Mouse (Mus musculus): ENCODE measurements around the gene Ubr7.

Ubr7 gene

GRCm38 (mm10) chr12:102743589-102744574, 13.9 kb upstream of the Ubr7 start, which contains the start of the genes Moap1 and Tmem251:
Gene Moap1, minus strand, starts transcription at chr12:102743661.
Gene Tmem251, plus strand, starts transcription at chr12:102743762.
- peak; percentile 88 for DNase-seq

DNA sequence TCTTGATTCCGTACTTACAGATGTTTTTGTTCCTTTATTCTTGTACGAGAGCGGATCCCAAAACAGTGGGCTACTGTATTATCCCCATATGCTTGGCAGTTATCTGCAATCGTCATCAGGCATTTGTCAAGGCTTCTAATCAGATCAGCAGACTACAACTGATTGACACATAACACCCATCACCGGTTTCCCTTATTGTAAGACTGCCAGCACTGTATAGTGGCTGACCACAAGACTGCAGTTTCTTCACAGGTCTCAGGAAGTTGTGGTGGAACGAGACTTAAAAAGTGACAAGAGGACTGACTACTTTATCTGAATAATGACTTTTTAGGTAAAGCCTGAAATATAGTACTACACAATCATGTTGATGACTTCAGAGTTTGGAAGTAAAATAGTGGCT, 12.9 kb upstream of the Ubr7 start:
- DNase-seq = peak; percentile 34

DNA sequence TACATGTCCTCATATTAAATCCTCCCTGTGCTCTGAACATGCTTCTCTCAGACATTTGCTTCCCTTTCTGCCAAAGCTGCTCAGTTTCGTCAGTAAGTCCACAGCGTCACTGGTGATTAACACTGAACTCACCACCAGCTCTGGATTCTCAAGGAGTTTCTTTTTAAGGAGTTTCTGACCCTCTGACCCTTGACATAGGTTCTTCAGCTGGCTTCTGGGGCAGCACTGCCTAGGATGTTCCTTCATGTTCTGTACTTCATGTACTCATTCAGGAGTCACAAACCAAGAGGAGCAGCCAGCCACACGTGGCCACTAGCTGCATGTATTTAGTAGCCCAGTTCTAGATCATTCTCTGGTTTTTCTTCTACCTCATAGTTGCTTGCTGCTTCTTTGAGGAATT, 9.5 kb upstream of the Ubr7 start:
- DNase-seq = no peak

DNA sequence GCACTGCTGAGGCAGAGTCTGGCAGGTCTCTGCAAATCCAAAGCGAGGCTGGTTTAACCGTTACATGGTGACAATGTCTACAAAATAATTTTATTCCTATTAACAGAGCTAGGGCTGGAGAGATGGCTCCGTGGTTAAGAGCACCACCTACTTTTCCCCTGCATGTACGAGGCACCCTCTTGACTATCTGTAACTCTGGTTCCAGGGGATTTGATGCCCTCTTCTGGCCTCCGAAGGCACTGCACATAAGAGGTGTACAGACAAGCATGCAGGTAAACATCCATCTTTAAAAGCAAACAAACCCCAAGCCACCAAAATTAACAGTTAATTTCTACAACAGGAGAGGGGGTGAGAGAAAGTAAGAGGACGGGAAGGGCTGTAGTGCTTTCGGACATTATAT, 1.5 kb upstream of the Ubr7 start:
- peak; percentile 57 for DNase-seq

DNA sequence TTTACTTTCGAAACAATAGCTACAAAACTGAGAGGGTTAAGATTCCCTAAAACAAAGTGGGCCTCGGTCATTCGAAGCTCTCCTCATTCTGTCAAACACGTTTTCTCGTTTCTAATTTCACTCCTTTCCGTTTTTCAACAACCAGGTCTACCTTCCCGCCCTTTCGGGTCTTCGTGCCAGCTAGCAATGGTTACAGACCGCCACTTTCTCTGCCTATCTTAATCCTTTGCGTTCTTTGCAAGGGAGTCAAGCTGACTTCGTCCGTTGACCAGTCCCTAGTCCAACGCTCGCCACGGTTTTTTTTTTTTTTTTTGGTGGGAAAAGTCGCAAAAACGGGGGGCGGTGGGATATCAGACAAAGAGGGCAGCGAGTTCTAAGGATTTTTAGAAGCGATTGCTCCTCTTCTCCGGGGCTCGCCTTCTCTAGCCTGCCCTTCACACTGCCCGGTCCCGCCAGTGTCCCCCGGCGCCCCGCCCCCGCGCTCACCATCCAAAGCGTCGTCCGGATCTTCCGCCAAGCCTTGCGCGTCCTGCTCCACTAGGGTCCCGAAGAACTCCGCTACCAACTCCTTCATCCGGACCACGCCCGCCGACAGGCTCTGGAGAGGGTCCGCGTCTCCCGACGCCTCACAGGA, 595 bp upstream of the Ubr7 start:
- peak; percentile 45 for DNase-seq

- DNase-seq = peak; percentile 54
Observed at GRCm38 (mm10) chr12:102758403-102758756, 613 bp downstream of the Ubr7 start, which contains the start of gene Gm20604. Gene Gm20604, minus strand, starts transcription at chr12:102758672.

- DNase-seq = no peak
Observed at GRCm38 (mm10) chr12:102758936-102759335, 1.2 kb downstream of the Ubr7 start.

GRCm38 (mm10) chr12:102761668-102762067, 3.9 kb downstream of the Ubr7 start:
- DNase-seq = no peak

DNA sequence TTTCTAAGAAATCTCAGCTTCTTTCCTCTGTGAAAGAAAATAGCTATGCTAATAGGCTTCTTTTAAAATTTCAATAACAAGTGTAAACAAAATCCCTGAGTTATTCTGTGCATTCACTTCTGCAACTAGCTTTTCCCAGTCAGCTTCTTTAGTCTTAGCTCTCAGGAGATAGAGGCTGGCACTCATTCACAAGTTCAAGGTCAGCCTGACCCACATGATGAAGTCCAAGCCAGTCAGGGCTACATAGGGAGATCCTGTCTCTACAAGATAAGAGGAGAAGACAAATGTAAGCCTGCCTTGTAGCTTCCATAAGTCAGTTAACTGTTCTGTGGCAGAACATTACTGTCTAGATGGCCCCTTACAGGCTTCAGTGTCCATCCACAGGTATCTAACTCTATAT, 5.9 kb downstream of the Ubr7 start:
- DNase-seq = no peak

GRCm38 (mm10) chr12:102769000-102769399, 11.2 kb downstream of the Ubr7 start:
- no peak for DNase-seq

DNA sequence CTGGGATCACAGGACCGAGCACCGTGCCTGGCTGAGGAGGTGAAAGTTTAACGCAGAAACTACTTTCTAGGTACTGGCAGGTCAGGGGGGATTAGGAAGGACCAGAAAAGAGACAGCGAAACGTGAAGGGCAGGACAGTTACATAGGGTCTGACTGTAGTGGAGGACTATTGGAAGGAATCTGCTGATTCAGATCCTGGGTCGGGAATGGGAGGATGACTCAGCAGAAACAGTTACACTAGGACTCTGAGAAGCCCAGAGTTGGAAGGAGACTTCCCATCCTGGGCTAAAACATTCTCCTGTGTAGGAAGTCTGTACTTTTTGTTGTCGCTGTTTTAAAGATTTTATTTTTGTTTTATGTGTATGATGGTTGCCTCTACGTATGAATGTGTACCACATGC, 13.8 kb downstream of the Ubr7 start:
- no peak for DNase-seq

- DNase-seq = no peak
Observed at GRCm38 (mm10) chr12:102772676-102773075, 14.9 kb downstream of the Ubr7 start.

GRCm38 (mm10) chr12:102776035-102776434, 18.3 kb downstream of the Ubr7 start:
- no peak for DNase-seq

DNA sequence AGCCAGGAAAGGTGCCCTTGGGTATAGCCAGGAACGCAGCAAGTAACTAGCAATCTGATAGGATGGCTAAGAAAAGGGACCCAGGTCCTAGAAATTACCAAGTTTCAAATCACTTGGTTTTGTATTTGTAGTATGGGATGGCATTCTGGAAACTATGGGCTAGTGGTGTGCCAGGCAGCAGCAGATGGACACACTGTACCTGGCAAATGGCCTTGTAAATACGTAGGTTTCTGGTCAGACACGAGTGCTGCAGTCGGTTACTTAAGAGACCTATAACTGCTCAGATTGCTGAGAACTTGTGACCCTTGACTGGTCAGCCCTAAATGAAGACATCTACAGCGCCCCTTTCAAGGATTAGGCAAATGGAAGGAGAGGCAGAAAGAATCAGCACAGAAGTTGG, 20.4 kb downstream of the Ubr7 start:
- peak; percentile 55 for DNase-seq

DNA sequence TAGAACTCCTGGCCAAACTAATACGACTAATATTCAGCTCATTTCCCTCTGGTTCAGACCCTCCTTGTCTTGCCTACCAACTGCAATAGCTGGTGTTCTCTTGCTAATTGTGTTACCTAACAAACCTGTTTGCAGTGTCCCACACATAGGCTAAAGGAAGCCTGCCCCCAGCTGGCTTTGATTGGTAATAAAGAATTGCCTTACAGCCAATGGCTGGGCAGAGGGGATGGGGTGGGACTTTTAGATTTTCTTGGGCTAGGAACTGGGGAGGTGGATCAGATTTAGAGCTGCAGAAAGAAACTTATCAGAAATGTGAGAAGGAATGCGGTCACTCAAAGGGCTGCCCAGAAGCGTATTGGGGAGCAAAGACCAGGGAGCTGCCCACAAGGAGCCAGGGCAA, 21.7 kb downstream of the Ubr7 start:
- DNase-seq = no peak

- DNase-seq = no peak
Observed at GRCm38 (mm10) chr12:102782841-102783240, 25.1 kb downstream of the Ubr7 start.

GRCm38 (mm10) chr12:102784899-102785592, 27.3 kb downstream of the Ubr7 start:
- no peak for DNase-seq

- DNase-seq = no peak
Observed at GRCm38 (mm10) chr12:102785593-102785985, 27.8 kb downstream of the Ubr7 start.

DNA sequence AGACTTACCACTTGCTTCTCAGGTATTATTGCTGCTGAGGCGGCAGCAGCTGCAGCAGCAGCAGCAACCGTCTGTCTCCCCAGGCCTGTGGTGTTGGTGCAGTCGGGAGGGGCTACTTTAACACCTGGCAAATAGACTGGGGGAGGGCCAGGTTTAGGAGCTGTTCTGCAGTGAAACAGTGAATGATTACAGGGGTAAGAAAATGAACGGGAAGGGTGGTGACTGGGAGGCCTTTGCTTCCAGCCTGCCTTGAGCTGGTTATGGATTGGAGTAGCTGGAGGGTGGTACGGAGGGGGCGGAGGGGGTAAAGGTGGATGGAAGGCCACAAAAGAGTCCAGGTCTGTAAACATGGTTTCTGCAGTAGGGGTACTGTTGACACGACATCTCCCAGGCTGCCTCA, 30.2 kb downstream of the Ubr7 start:
- no peak for DNase-seq

GRCm38 (mm10) chr12:102799528-102799927, 41.8 kb downstream of the Ubr7 start:
- no peak for DNase-seq

GRCm38 (mm10) chr12:102814858-102815257, 57.1 kb downstream of the Ubr7 start:
- no peak for DNase-seq

DNA sequence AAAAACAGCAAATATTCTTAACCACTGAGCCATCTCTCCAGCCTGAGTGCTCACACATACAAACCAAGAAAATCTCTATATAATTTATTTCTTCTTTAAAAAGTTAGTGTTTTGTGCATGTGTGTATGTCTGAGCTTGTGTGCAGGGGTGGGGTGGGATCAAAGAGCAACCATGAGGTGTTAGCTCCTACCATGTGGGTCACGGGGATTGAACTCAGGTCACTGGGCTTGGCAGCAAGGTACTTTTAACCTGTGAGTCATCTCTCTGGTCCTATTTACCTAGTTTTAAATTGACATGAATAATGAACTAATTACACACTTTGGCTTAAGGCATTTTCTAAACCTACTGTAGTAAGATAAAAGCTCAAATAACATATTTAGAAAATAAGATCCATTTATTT, 68.6 kb downstream of the Ubr7 start:
- no peak for DNase-seq

DNA sequence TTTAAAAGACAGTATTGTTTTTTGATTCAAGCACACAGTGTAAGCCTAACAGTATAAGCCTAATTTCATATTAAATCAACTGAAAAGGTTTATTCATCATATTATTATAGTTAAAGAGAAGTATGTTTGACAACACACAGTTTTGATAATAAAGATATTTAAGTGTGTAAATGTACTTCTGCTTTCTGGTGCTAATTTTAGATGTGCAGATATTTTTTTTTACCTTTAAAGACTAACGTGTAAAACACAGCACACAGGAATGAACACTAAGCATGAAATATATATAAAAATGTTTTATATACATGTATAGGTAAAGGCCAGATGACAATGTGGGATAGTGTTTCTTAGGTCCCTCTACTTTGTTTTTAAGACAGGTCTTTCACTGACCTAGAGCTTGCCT, 69.4 kb downstream of the Ubr7 start:
- no peak for DNase-seq

All from cerebellum, adult 9-10 months (tissue).